Mouse (Mus musculus): ENCODE data around the gene Fam131b. TPM values are rescaled to one million over a fixed set of nuclear protein-coding genes. Genes with fewer than 3 reads are reported as not detected.

The Fam131b gene
- polyA plus RNA-seq, 1 experiment from 2014 or later: 3.0 TPM

GRCm38 (mm10) chr6:42357901-42358300, 33.5 kb upstream of the Fam131b start:
- Histone ChIP-seq H3K36me3 (ENCODE audit: control insufficient read depth, insufficient read depth, low read length) (peaks cover 14% of the 10 kb centered on the region), H3K4me2 (no peak overlapping the region), H3K27me3 (ENCODE audit: control insufficient read depth, insufficient read depth, low read length) (no peaks in the 10 kb centered on the region), H3K27ac (ENCODE audit: low read depth, low read length) (no peak overlapping the region), H3K9ac (ENCODE audit: low read length) (no peak overlapping the region), H3K4me3 (ENCODE audit: low read depth, low read length) (no peak overlapping the region), H3K9me3 (ENCODE audit: control insufficient read depth, low read length) (no peaks in the 10 kb centered on the region), H3K4me1 (ENCODE audit: control insufficient read depth, insufficient read depth, low read length) (no peaks in the 10 kb centered on the region; the same call in 1 of the 2 replicates)
- ATAC-seq (ENCODE audit: low FRiP score) (no peak), DNase-seq (ENCODE audit: low spot score, missing footprints) (no peak)
- WGBS: 75% methylated on average over 6 of the region's 6 CpGs

- 97% methylated on average over 5 of the region's 5 CpGs for WGBS
- H3K36me3 ChIP-seq (ENCODE audit: control insufficient read depth, insufficient read depth, low read length): peaks cover 14% of the 10 kb centered on the region
- no peak for ATAC-seq (ENCODE audit: low FRiP score)
Observed at GRCm38 (mm10) chr6:42356913-42357312, 32.5 kb upstream of the Fam131b start.

DNA sequence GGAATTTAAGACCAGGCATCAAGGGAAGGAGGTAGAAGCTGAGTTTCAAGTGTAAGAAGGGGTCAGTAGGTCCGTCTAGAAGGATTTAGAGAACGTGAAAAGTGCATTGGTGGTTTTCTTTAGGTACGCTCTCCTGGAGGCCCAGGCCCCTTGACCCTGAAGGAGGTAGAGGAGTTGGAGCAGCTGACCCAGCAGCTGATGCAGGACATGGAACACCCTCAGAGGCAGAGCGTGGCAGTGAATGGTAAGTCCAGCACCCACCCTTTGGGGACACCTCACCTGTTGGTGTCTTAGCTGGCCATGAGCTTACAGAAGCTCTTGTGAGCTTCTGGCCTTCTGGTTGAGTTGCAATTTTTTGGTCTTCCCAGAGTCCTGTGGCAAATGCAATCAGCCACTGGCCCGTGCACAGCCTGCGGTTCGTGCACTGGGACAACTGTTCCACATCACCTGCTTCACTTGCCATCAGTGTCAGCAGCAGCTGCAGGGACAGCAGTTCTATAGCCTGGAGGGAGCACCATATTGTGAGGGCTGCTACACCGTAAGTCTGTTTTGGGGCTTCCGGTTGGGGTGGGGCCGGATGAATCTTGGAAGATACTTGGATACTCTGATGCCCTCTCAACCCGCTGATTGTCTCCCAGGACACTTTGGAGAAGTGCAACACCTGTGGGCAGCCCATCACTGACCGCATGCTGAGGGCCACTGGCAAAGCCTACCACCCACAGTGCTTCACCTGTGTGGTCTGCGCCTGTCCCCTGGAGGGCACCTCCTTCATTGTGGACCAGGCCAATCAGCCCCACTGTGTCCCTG, 31.6 kb upstream of the Fam131b start:
- H3K36me3 ChIP-seq (ENCODE audit: control insufficient read depth, insufficient read depth, low read length): peaks cover 14% of the 10 kb centered on the region
- WGBS: 89% methylated on average over 13 of the region's 13 CpGs
- no peak overlapping the region for H3K4me2 ChIP-seq
- H3K9ac ChIP-seq (ENCODE audit: low read length): no peak overlapping the region
- no peaks in the 10 kb centered on the region for H3K9me3 ChIP-seq (ENCODE audit: control insufficient read depth, low read length)
- no peak for ATAC-seq (ENCODE audit: low FRiP score)
- H3K27me3 ChIP-seq (ENCODE audit: control insufficient read depth, insufficient read depth, low read length): no peaks in the 10 kb centered on the region
- peak; percentile 76 for DNase-seq (ENCODE audit: low spot score, missing footprints)
- peaks cover 3% of the 10 kb centered on the region for H3K4me1 ChIP-seq (ENCODE audit: control insufficient read depth, insufficient read depth, low read length)
- no peak overlapping the region for H3K27ac ChIP-seq (ENCODE audit: low read depth, low read length)
- no peak overlapping the region for H3K4me3 ChIP-seq (ENCODE audit: low read depth, low read length)

More at GRCm38 (mm10) chr6:42356913-42357312, 32.5 kb upstream of the Fam131b start:
- H3K4me1 ChIP-seq (ENCODE audit: control insufficient read depth, insufficient read depth, low read length): no peaks in the 10 kb centered on the region; the same call in 1 of the 2 replicates
- no peak overlapping the region for H3K9ac ChIP-seq (ENCODE audit: low read length)
- H3K27ac ChIP-seq (ENCODE audit: low read depth, low read length): no peak overlapping the region
- H3K27me3 ChIP-seq (ENCODE audit: control insufficient read depth, insufficient read depth, low read length): no peaks in the 10 kb centered on the region
- H3K4me2 ChIP-seq: no peak overlapping the region
- no peak overlapping the region for H3K4me3 ChIP-seq (ENCODE audit: low read depth, low read length)
- no peaks in the 10 kb centered on the region for H3K9me3 ChIP-seq (ENCODE audit: control insufficient read depth, low read length)
- no peak for DNase-seq (ENCODE audit: low spot score, missing footprints)

GRCm38 (mm10) chr6:42355366-42355765, 30.9 kb upstream of the Fam131b start:
- H3K36me3 ChIP-seq (ENCODE audit: control insufficient read depth, insufficient read depth, low read length): peaks cover 14% of the 10 kb centered on the region
- H3K4me2 ChIP-seq: no peak overlapping the region
- H3K9ac ChIP-seq (ENCODE audit: low read length): no peak overlapping the region
- WGBS: 92% methylated on average over 6 of the region's 6 CpGs
- H3K9me3 ChIP-seq (ENCODE audit: control insufficient read depth, low read length): no peaks in the 10 kb centered on the region
- H3K27ac ChIP-seq (ENCODE audit: low read depth, low read length): no peak overlapping the region
- ATAC-seq (ENCODE audit: low FRiP score) (no peak), DNase-seq (ENCODE audit: low spot score, missing footprints) (peak; percentile 57)
- no peaks in the 10 kb centered on the region for H3K27me3 ChIP-seq (ENCODE audit: control insufficient read depth, insufficient read depth, low read length)
- H3K4me3 ChIP-seq (ENCODE audit: low read depth, low read length): no peak overlapping the region
- peaks cover 6% of the 10 kb centered on the region for H3K4me1 ChIP-seq (ENCODE audit: control insufficient read depth, insufficient read depth, low read length)

DNA sequence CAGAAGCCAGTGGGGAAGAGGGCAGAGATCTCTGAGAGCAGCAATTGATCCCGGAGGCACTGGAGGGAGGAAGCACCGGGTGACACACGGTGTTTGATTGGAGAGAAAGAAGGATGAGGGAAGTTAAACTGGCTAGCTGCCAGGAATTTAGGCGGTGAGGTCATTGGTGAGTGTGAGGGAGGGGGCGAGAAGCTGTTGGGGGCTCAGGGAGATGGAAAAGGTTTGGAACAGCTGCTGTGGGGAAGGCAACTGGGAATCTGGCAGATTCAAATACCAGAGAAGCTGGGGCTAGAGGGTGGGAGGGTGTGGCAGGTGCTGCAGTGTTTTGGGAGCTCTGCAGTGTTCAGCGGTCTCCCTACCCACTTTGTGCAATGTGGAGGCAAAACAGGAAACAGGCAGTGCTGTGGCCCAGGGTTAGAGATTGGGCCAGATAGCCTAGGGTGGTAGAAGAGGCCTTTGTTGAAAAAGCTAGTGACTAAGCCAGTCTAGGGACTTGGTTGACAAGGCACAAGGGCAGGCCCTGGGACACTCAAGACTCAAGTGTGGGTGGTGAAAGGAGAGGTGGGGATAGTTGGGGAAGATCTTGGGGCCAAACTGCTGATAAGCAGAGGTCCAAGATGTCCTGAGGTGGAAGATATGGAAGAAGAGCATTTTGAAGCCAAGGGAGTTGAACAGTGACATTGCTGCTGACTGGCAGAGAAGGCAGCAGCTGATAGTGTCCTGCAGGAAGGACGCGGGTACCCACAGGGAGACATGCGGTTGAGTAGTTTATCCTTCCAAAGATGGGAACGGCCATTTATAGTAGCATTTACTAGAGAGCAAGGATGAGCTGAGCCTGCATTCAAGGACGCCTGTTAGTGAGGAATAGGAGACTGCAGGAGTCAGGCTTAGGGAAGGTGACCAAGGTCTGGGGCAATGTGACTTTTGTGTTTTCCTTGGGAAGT, 29.9 kb upstream of the Fam131b start:
- 75% methylated on average over 11 of the region's 11 CpGs for WGBS
- peak; percentile 68 for DNase-seq (ENCODE audit: low spot score, missing footprints)
- H3K27me3 ChIP-seq (ENCODE audit: control insufficient read depth, insufficient read depth, low read length): no peaks in the 10 kb centered on the region

DNA sequence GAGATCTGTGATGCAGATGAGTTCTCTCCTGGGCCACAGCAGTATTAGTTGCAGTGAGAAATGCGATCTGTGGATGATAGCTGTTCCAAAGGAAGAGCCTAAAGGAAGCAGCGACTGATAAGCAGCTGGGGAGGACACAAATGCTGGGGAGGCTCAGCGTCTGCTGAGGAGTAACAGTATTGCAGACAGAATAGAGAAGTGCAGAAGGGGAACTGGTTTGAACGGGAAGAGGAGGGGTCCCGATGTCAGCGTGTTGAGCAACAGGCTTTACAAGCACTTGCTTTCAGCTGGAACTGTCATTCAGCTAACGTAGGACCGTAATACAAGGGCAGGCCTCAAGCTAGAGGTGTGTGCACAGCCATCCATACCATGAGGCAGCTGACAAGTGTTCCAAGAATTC, 28.7 kb upstream of the Fam131b start:
- no peak for ATAC-seq (ENCODE audit: low FRiP score)
- H3K36me3 ChIP-seq (ENCODE audit: control insufficient read depth, insufficient read depth, low read length): peaks cover 14% of the 10 kb centered on the region
- WGBS: 88% methylated on average over 8 of the region's 8 CpGs
- peaks cover 6% of the 10 kb centered on the region for H3K4me1 ChIP-seq (ENCODE audit: control insufficient read depth, insufficient read depth, low read length)
- no peaks in the 10 kb centered on the region for H3K27me3 ChIP-seq (ENCODE audit: control insufficient read depth, insufficient read depth, low read length)
- H3K4me3 ChIP-seq (ENCODE audit: low read depth, low read length): no peak overlapping the region
- no peak overlapping the region for H3K27ac ChIP-seq (ENCODE audit: low read depth, low read length)
- no peak overlapping the region for H3K4me2 ChIP-seq
- no peak overlapping the region for H3K9ac ChIP-seq (ENCODE audit: low read length)
- DNase-seq (ENCODE audit: low spot score, missing footprints): peak; percentile 39
- H3K9me3 ChIP-seq (ENCODE audit: control insufficient read depth, low read length): no peaks in the 10 kb centered on the region

More for the DNA sequence above, 29.9 kb upstream of the Fam131b start:
- Histone ChIP-seq H3K4me3 (ENCODE audit: low read depth, low read length) (no peak overlapping the region), H3K4me2 (no peak overlapping the region), H3K27ac (ENCODE audit: low read depth, low read length) (no peak overlapping the region), H3K9ac (ENCODE audit: low read length) (no peak overlapping the region), H3K4me1 (ENCODE audit: control insufficient read depth, insufficient read depth, low read length) (peaks cover 6% of the 10 kb centered on the region), H3K9me3 (ENCODE audit: control insufficient read depth, low read length) (no peaks in the 10 kb centered on the region), H3K36me3 (ENCODE audit: control insufficient read depth, insufficient read depth, low read length) (peaks cover 14% of the 10 kb centered on the region)
- no peak for ATAC-seq (ENCODE audit: low FRiP score)

DNA sequence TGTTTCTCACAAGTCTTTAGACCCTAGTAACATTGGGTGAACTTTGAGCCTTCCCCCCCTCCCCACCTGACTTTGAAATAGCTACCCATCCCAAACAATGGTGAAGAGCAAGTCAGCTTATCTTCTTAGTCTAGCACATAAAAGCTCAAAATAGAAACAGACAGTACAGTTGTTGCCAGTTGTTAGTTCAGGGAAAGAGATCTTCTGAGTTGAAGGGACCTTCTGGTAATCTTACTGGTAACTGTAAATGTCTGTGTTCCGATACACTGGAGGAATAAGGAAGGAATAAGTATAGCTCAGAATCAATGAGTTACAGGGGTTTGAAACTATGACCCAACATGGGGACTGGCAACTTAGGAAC, 28.0 kb upstream of the Fam131b start:
- no peak overlapping the region for H3K9ac ChIP-seq (ENCODE audit: low read length)
- no peaks in the 10 kb centered on the region for H3K27me3 ChIP-seq (ENCODE audit: control insufficient read depth, insufficient read depth, low read length)
- ATAC-seq (ENCODE audit: low FRiP score) (no peak), DNase-seq (ENCODE audit: low spot score, missing footprints) (no peak)
- WGBS: 94% methylated on average over 1 of the region's 1 CpGs
- H3K4me2 ChIP-seq: no peak overlapping the region
- H3K4me1 ChIP-seq (ENCODE audit: control insufficient read depth, insufficient read depth, low read length): peaks cover 6% of the 10 kb centered on the region
- H3K4me3 ChIP-seq (ENCODE audit: low read depth, low read length): no peak overlapping the region
- H3K27ac ChIP-seq (ENCODE audit: low read depth, low read length): no peak overlapping the region
- no peaks in the 10 kb centered on the region for H3K9me3 ChIP-seq (ENCODE audit: control insufficient read depth, low read length)
- peaks cover 8% of the 10 kb centered on the region for H3K36me3 ChIP-seq (ENCODE audit: control insufficient read depth, insufficient read depth, low read length)

- H3K9ac ChIP-seq (ENCODE audit: low read length): no peak overlapping the region
- H3K27me3 ChIP-seq (ENCODE audit: control insufficient read depth, insufficient read depth, low read length): no peaks in the 10 kb centered on the region
- no peak overlapping the region for H3K4me2 ChIP-seq
- 87% methylated on average over 7 of the region's 7 CpGs for WGBS
- no peaks in the 10 kb centered on the region for H3K9me3 ChIP-seq (ENCODE audit: control insufficient read depth, low read length)
- H3K27ac ChIP-seq (ENCODE audit: low read depth, low read length): no peak overlapping the region
- peaks cover 6% of the 10 kb centered on the region for H3K4me1 ChIP-seq (ENCODE audit: control insufficient read depth, insufficient read depth, low read length)
- no peak overlapping the region for H3K4me3 ChIP-seq (ENCODE audit: low read depth, low read length)
- peak; percentile 68 for DNase-seq (ENCODE audit: low spot score, missing footprints)
- H3K36me3 ChIP-seq (ENCODE audit: control insufficient read depth, insufficient read depth, low read length): peaks cover 8% of the 10 kb centered on the region
- ATAC-seq (ENCODE audit: low FRiP score): no peak
Observed at GRCm38 (mm10) chr6:42351776-42352485, 27.5 kb upstream of the Fam131b start.

All from midbrain, embryonic 11.5 days (tissue).